Mouse (Mus musculus): ENCODE measurements around the gene Emsy.

Gene Emsy

DNA sequence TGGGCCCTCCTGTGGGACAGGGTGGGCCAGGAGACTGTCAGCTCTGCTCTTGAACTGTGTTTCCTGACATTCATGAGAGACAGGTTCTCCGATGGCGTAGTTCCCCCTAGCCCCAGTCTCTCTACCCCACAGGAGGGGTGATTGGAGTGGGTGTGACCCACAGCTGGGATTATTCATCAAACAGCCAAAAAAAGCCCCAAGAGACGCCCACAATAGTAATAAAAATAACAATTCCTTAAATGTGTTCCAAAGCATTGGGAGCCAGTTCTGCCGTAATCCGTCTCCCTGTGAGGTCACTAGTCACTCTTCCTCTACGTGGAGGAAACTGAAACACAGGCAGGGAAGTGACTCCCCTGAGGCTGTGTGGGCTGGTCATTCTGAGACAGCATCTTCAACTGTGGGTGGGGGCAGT is 113.8 kb downstream of the Emsy start:
- no peak for DNase-seq (ENCODE audit: low spot score in 2 of 2)

DNA sequence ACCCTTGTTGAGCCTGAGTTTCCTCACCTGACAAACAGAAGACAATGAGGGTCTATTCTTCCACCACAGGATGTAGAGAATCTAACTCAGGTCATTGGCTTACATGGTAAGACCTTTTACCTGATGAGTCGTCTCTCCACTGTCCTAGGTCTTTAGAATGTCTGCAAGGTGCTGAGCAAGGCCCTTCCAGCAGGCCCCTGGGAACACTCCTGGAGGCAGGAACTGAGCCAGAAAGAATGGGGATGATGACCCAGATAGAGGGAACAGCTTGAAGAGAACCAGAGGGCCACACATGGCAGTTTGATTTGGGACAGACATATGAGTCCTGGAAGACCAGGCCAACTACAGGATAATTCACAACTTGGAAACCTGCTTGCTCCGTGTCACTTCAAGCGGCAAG is 114.3 kb downstream of the Emsy start:
- no peak for DNase-seq (ENCODE audit: low spot score in 2 of 2)

DNA sequence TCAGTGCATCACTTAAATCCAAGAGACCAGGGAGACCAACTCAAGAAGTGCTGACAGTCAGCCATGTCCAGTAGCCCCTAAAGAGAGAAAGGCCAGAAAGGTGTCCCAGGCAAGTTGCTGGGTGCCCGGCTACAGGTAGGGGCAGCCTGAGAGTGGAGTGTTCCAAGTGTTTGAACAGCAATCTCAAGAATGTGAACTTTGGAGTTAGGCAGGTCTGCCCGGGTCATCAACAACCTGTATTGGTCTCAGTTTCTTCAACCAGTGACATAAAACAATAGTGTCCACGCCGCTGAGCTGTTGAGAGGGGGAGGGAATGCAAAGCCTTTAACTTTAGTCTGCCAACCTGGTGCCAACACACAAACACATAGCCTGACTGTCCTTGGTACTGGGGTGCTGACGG is 115.0 kb downstream of the Emsy start:
- no peak for DNase-seq (ENCODE audit: low spot score in 2 of 2)

DNA sequence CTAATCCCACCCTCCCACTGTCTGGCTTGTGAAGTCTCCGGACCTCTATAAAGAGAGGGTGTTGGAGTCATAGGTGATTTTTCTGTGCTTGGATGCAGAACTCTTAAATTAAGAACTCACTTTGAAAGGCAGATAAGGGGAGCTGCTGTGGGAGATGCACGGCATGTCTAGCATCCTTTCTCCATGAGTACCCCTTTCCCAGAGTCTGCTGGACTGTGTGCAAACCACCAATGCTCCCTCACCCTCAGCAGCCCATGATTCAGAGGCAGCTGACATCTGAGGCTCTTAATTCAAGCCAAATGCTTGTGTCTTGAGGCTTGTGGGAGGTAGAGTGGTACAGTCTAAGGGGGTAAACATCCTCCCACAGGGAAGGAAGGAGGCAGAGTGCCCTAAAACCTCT is 115.7 kb downstream of the Emsy start:
- no peak for DNase-seq (ENCODE audit: low spot score in 2 of 2)

DNA sequence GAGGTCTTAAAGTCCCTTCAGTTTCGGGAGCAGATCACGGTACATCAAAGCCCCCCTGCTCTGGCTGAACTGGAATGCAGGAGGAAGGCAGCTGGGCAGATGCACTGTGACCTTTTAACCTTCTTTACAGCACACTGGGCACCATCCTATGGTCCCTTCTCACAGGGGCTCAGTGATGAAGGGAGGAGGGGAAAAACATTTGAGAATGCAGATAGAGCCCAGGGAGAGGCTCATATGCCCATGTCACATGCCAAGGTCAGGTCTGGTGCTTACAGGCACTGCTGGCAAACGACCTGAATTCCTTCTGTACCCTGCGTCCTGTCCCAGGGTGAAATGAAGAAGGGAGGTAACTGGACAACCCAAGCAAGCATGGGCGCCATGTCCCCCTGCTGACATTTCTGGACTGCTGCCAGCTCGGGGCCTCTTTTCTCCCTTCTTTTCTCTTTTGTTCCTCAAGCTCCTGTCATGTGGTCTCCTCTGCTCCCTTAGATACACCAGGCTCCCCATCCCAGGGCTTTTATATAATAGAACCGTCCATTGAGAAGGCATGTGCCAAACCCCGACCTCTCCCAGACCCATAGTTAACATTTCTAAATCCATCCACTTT is 118.5 kb downstream of the Emsy start:
- no peak for DNase-seq (ENCODE audit: low spot score in 2 of 2)

DNA sequence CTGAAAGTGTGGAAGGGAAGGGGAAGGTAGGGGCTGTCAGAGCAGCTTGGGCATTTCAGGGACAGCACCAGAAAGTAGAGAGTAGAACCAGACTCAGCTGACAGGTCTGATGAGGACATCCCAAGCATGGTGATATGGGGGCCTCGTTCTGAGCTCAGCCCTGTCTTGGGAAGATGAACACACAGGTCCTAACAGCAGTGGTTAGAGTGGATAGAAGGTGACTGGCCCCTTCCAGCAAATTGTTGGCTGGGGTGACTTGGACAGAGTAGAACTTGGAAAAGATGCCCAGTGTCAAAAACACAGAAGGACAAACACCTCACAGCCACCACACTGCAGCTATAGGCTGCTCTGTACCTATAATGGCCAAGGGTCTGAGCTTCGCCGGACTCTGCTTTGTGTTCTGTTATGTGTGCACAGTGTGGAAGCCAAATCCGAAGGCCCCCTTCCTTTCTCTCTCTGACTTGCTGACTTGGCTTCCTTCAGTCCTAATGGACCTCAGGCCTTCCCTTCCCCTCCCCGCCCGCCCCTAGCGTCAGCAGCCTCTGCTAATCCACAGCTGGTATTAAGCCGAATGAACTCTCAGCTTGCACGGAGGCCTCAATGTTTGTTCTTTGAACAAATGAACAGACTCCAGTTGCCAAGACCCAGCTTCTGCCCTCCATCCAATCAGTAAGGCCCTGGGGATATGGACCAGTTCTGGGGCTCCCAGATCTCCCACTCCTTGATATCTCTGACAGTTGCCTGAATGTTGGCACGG is 119.2 kb downstream of the Emsy start:
- no peak for DNase-seq (ENCODE audit: low spot score in 2 of 2)

Measured in spleen, postnatal 36 days (tissue).